Mouse (Mus musculus) lung, embryonic 14.5 days (tissue): ENCODE data around the gene Grip1. TPM values are rescaled to one million over a fixed set of nuclear protein-coding genes. Genes with fewer than 3 reads are reported as not detected.

Experiments
- ATAC-seq: fragments of 200-750 bp; cut with Nextera tagmentation; 2 replicates; pipeline ENCODE4 v1.8.0; 2017; ENCODE audit warnings: mild to moderate bottlenecking, moderate TSS enrichment, moderate library complexity; ENCODE audit not compliant: insufficient read depth
- DNase-seq: peaks from one replicate; pipeline ENCODE4 v3.0.0-alpha.2; 2015
- H3K27ac ChIP-seq: fragments of 300-500 bp; sonication (generic); 2 replicates; pipeline ENCODE4 v1.5.1; 2014; ENCODE audit warnings: low read depth, mild to moderate bottlenecking, moderate library complexity
- H3K27me3 ChIP-seq: fragments of 300-500 bp; sonication (generic); 2 replicates; pipeline ENCODE4 v1.6.1; 2014; ENCODE audit warnings: low read length, control low read depth; ENCODE audit not compliant: insufficient read depth
- H3K36me3 ChIP-seq: fragments of 300-500 bp; sonication (generic); 2 replicates; pipeline ENCODE4 v1.6.1; 2014; ENCODE audit warnings: control low read depth; ENCODE audit not compliant: insufficient read depth
- H3K4me1 ChIP-seq: fragments of 300-500 bp; sonication (generic); 2 replicates; pipeline ENCODE4 v1.6.1; 2014; ENCODE audit warnings: antibody characterized with exemption, control low read depth; ENCODE audit not compliant: insufficient read depth
- H3K4me2 ChIP-seq: fragments of 300-500 bp; sonication (generic); 2 replicates; pipeline ENCODE4 v1.6.1; 2014; ENCODE audit warnings: mild to moderate bottlenecking
- H3K4me3 ChIP-seq: fragments of 300-500 bp; sonication (generic); 2 replicates; pipeline ENCODE4 v1.5.1; 2014; ENCODE audit warnings: low read depth, low read length
- H3K9ac ChIP-seq: fragments of 300-500 bp; sonication (generic); 2 replicates; pipeline ENCODE4 v1.6.1; 2014
- H3K9me3 ChIP-seq: fragments of 300-500 bp; sonication (generic); 2 replicates; pipeline ENCODE4 v1.6.1; 2016; ENCODE audit warnings: low read depth, low read length, control low read depth
- CTCF ChIP-seq: IDR thresholded peaks from 2 replicates; pipeline ENCODE4 v1.5.1; 2016; ENCODE audit warnings: antibody characterized with exemption, low read depth
- WGBS: fragments of 180-500 bp; shearing (Covaris S2); extraction: QIAGEN DNeasy Blood & Tissue Kit; methylation state at CpG from one replicate; pipeline ENCODE4 v1.1.7; 2014; 5-methylcytosine and 5-hydroxymethylcytosine counted together
- polyA plus RNA-seq: library from polyadenylated mRNA; unstranded; fragments of >200 nt; fragmentation: Nextera tagmentation; extraction: Ambion mirVana; gene quantifications from 2 replicates; pipeline ENCODE4 v1.2.1, GENCODE M21; 2014

The Grip1 gene
- polyA plus RNA-seq, 1 experiment from 2014 or later: 2.6 TPM

- H3K27me3 ChIP-seq: no peaks in the 10 kb centered on the region
- H3K9ac ChIP-seq: no peak overlapping the region
- no peaks in the 10 kb centered on the region for H3K36me3 ChIP-seq
- H3K4me3 ChIP-seq: no peak overlapping the region
- WGBS: 68% methylated on average over 4 of the region's 4 CpGs
- H3K4me1 ChIP-seq: no peaks in the 10 kb centered on the region
- no peak overlapping the region for H3K4me2 ChIP-seq
- ATAC-seq (no peak), DNase-seq (no peak)
- no peak overlapping the region for H3K27ac ChIP-seq
- TF ChIP-seq CTCF: no peak
- no peaks in the 10 kb centered on the region for H3K9me3 ChIP-seq
Observed at GRCm38 (mm10) chr10:119998475-119998874, 544.8 kb downstream of the Grip1 start.

- H3K9me3 ChIP-seq: no peaks in the 10 kb centered on the region
- no peak for TF ChIP-seq CTCF
- no peak overlapping the region for H3K27ac ChIP-seq
- no peaks in the 10 kb centered on the region for H3K4me1 ChIP-seq
- H3K36me3 ChIP-seq: no peaks in the 10 kb centered on the region
- no peak overlapping the region for H3K4me3 ChIP-seq
- WGBS: 80% methylated on average over 4 of the region's 4 CpGs
- no peak overlapping the region for H3K9ac ChIP-seq
- no peaks in the 10 kb centered on the region for H3K27me3 ChIP-seq
- no peak overlapping the region for H3K4me2 ChIP-seq
- ATAC-seq (no peak), DNase-seq (no peak)
Observed at GRCm38 (mm10) chr10:120002149-120002548, 548.5 kb downstream of the Grip1 start.

GRCm38 (mm10) chr10:120004096-120004495 lies 550.5 kb downstream of the Grip1 start:
- Histone ChIP-seq H3K36me3 (no peaks in the 10 kb centered on the region), H3K9ac (no peak overlapping the region), H3K9me3 (no peaks in the 10 kb centered on the region), H3K4me3 (no peak overlapping the region), H3K27me3 (no peaks in the 10 kb centered on the region), H3K4me1 (no peaks in the 10 kb centered on the region), H3K4me2 (no peak overlapping the region), H3K27ac (no peak overlapping the region)
- ATAC-seq: no peak
- DNase-seq: no peak
- 92% methylated on average over 7 of the region's 7 CpGs for WGBS
- TF ChIP-seq CTCF: no peak

GRCm38 (mm10) chr10:120005581-120005980 lies 552.0 kb downstream of the Grip1 start:
- no peaks in the 10 kb centered on the region for H3K9me3 ChIP-seq
- no peak overlapping the region for H3K4me3 ChIP-seq
- H3K27ac ChIP-seq: no peak overlapping the region
- no peaks in the 10 kb centered on the region for H3K27me3 ChIP-seq
- H3K4me1 ChIP-seq: no peaks in the 10 kb centered on the region
- 28% methylated on average over 5 of the region's 5 CpGs for WGBS
- H3K9ac ChIP-seq: no peak overlapping the region
- no peaks in the 10 kb centered on the region for H3K36me3 ChIP-seq
- TF ChIP-seq CTCF: no peak
- no peak for ATAC-seq
- no peak overlapping the region for H3K4me2 ChIP-seq
- no peak for DNase-seq

GRCm38 (mm10) chr10:120012331-120012730 lies 558.7 kb downstream of the Grip1 start:
- no peak for ATAC-seq

GRCm38 (mm10) chr10:120015117-120015516 lies 561.5 kb downstream of the Grip1 start:
- Histone ChIP-seq H3K27ac (no peak overlapping the region), H3K4me1 (no peaks in the 10 kb centered on the region), H3K36me3 (no peaks in the 10 kb centered on the region), H3K4me2 (no peak overlapping the region), H3K9me3 (no peaks in the 10 kb centered on the region), H3K4me3 (no peak overlapping the region), H3K9ac (no peak overlapping the region), H3K27me3 (no peaks in the 10 kb centered on the region)
- ATAC-seq: no peak
- 68% methylated on average over 3 of the region's 3 CpGs for WGBS
- no peak for DNase-seq
- TF ChIP-seq CTCF: no peak

More at GRCm38 (mm10) chr10:120012331-120012730, 558.7 kb downstream of the Grip1 start:
- TF ChIP-seq CTCF: no peak
- Histone ChIP-seq H3K36me3 (no peaks in the 10 kb centered on the region), H3K9me3 (no peaks in the 10 kb centered on the region), H3K9ac (no peak overlapping the region), H3K4me3 (no peak overlapping the region), H3K27ac (no peak overlapping the region), H3K4me1 (no peaks in the 10 kb centered on the region), H3K27me3 (no peaks in the 10 kb centered on the region), H3K4me2 (no peak overlapping the region)
- DNase-seq: no peak
- 92% methylated on average over 13 of the region's 13 CpGs for WGBS

GRCm38 (mm10) chr10:120026437-120026836 lies 572.8 kb downstream of the Grip1 start:
- no peak overlapping the region for H3K9ac ChIP-seq
- H3K36me3 ChIP-seq: no peaks in the 10 kb centered on the region
- H3K9me3 ChIP-seq: no peaks in the 10 kb centered on the region
- no peak overlapping the region for H3K4me2 ChIP-seq
- no peak overlapping the region for H3K27ac ChIP-seq
- no peak for TF ChIP-seq CTCF
- no peak overlapping the region for H3K4me3 ChIP-seq
- no peak for DNase-seq
- ATAC-seq: no peak
- WGBS: 80% methylated on average over 10 of the region's 10 CpGs
- no peaks in the 10 kb centered on the region for H3K4me1 ChIP-seq
- no peaks in the 10 kb centered on the region for H3K27me3 ChIP-seq

- Histone ChIP-seq H3K4me2 (no peak overlapping the region), H3K4me3 (no peak overlapping the region), H3K4me1 (no peaks in the 10 kb centered on the region), H3K9me3 (no peaks in the 10 kb centered on the region), H3K27ac (no peak overlapping the region), H3K27me3 (no peaks in the 10 kb centered on the region), H3K9ac (no peak overlapping the region), H3K36me3 (no peaks in the 10 kb centered on the region)
- DNase-seq (no peak), ATAC-seq (no peak)
- no peak for TF ChIP-seq CTCF
- WGBS: 79% methylated on average over 6 of the region's 6 CpGs
Observed at GRCm38 (mm10) chr10:120030901-120031300, 577.3 kb downstream of the Grip1 start.
